Mouse (Mus musculus) kidney, embryonic 16.5 days (tissue): Measurements from ENCODE around the gene Def8. TPM values are rescaled to one million over a fixed set of nuclear protein-coding genes. Genes with fewer than 3 reads are reported as not detected.
A peak's percentile ranks its signal among the peaks of the same experiment; 100 is the strongest.
"Not testable (repeated sequence)": the region's sequence is repeated elsewhere in the genome, so short reads cannot be mapped to it uniquely, and the experiment has no call there.

Experiments used
- ATAC-seq: fragments of 200-750 bp; cut with Nextera tagmentation; 2 replicates; pipeline ENCODE4 v1.8.0; 2017; ENCODE audit warnings: moderate TSS enrichment; ENCODE audit not compliant: low FRiP score, low TSS enrichment
- H3K27ac ChIP-seq: fragments of 300-500 bp; sonication (generic); 2 replicates; pipeline ENCODE4 v1.5.1; 2014; ENCODE audit warnings: low read length
- H3K27me3 ChIP-seq: fragments of 300-500 bp; sonication (generic); 2 replicates; pipeline ENCODE4 v1.6.1; 2014; ENCODE audit warnings: low read length, control low read depth, mixed read lengths; ENCODE audit not compliant: insufficient read depth
- H3K36me3 ChIP-seq: fragments of 300-500 bp; sonication (generic); 2 replicates; pipeline ENCODE4 v1.6.1; 2014; ENCODE audit warnings: low read length, control low read depth, mixed read lengths; ENCODE audit not compliant: insufficient read depth
- H3K4me1 ChIP-seq: fragments of 300-500 bp; sonication (generic); 2 replicates; pipeline ENCODE4 v1.6.1; 2014; ENCODE audit warnings: low read length, control low read depth, mixed read lengths; ENCODE audit not compliant: insufficient read depth
- H3K4me2 ChIP-seq: fragments of 300-500 bp; sonication (generic); replicated peaks from 2 replicates; pipeline ENCODE4 v1.6.1; 2014; ENCODE audit warnings: low read depth, low read length
- H3K4me3 ChIP-seq: fragments of 300-500 bp; sonication (generic); 2 replicates; pipeline ENCODE4 v1.5.1; 2014; ENCODE audit warnings: mild to moderate bottlenecking, low read length
- H3K9ac ChIP-seq: fragments of 300-500 bp; sonication (generic); replicated peaks from 2 replicates; pipeline ENCODE4 v1.6.1; 2014; ENCODE audit warnings: low read length
- H3K9me3 ChIP-seq: fragments of 300-500 bp; sonication (generic); 2 replicates; pipeline ENCODE4 v1.6.1; 2016; ENCODE audit warnings: low read length, control low read depth
- WGBS: fragments of 180-500 bp; shearing (Covaris S2); extraction: QIAGEN DNeasy Blood & Tissue Kit; methylation state at CpG from one replicate; pipeline ENCODE4 v1.1.7; 2014; 5-methylcytosine and 5-hydroxymethylcytosine counted together
- polyA plus RNA-seq: library from polyadenylated mRNA; unstranded; fragments of >200 nt; fragmentation: Nextera tagmentation; extraction: Ambion mirVana; gene quantifications from 2 replicates; pipeline ENCODE4 v1.2.1, GENCODE M21; 2015

The Def8 gene
- polyA plus RNA-seq, 1 experiment from 2014 or later, result 44.4 TPM

DNA sequence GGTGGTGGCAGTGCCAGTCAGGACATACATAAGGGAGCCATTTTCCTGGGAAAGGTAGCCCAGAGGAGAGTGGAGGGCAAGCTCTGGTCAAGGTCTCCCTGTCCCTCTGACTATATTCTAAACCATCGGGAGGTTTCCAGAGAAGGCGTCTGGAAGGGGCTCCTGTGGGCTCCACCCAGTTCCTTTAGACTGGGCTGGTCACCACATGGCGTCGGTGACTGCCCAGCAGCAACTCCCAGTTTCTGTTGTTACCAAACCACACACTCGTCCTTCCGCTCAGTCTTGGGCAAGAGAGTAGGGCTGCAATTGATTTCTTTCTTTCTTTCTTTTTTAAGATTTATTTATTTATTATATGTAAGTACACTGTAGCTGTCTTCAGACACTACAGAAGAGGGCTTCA, 20.8 kb downstream of the Def8 start:
- no peaks in the 10 kb centered on the region for H3K27me3 ChIP-seq
- ATAC-seq, result no peak
- H3K36me3 ChIP-seq, result no peaks in the 10 kb centered on the region
- peak overlapping the region; percentile 56; the same call in 1 of the 2 replicates for H3K4me2 ChIP-seq
- WGBS, result 83% methylated on average over 6 of the region's 6 CpGs
- peak overlapping the region; percentile 81 for H3K9ac ChIP-seq
- H3K27ac ChIP-seq, result no peak overlapping the region; the same call in 1 of the 2 replicates
- H3K4me3 ChIP-seq, result no peak overlapping the region
- H3K4me1 ChIP-seq, result peaks cover 8% of the 10 kb centered on the region; the same call in 1 of the 2 replicates
- H3K9me3 ChIP-seq, result no peaks in the 10 kb centered on the region

DNA sequence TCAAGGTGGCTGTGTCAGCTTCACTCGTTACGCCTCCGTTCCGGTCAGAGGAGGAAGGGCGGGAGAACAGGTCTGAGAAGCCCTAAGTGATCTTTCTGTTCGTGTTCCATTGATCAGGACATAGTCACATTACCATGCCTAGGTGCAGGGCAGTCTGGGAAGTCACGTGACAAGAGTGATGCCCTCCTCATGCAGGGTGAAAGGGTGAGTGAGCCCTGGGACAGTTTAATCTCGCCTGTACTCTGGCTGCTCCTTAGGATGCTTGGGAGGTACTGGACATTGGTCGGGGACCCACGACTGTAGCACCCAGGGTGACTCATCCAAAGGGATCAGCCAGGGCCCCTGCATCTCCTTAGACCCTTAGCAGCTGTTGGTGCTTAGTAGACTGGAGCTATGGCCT, 22.7 kb downstream of the Def8 start:
- no peak for ATAC-seq
- H3K27ac ChIP-seq, result no peak overlapping the region
- no peak overlapping the region for H3K9ac ChIP-seq
- H3K36me3 ChIP-seq, result no peaks in the 10 kb centered on the region
- WGBS, result 85% methylated on average over 10 of the region's 10 CpGs
- peaks cover 8% of the 10 kb centered on the region; the same call in 1 of the 2 replicates for H3K4me1 ChIP-seq
- no peak overlapping the region for H3K4me2 ChIP-seq
- H3K9me3 ChIP-seq, result no peaks in the 10 kb centered on the region
- no peaks in the 10 kb centered on the region for H3K27me3 ChIP-seq
- H3K4me3 ChIP-seq, result no peak overlapping the region

- ATAC-seq, result no peak
- Histone ChIP-seq H3K4me2 (no peak overlapping the region), H3K27me3 (no peaks in the 10 kb centered on the region), H3K36me3 (0 out of 2 replicates have a peak, but pooled peaks cover 2% of the 10 kb centered on the region), H3K27ac (no peak overlapping the region), H3K4me3 (no peak overlapping the region), H3K4me1 (peaks cover 8% of the 10 kb centered on the region; the same call in 1 of the 2 replicates), H3K9me3 (no peaks in the 10 kb centered on the region), H3K9ac (no peak overlapping the region)
- WGBS, result 91% methylated on average over 6 of the region's 6 CpGs
Measured at GRCm38 (mm10) chr8:123446799-123447198, 23.5 kb downstream of the Def8 start.

DNA sequence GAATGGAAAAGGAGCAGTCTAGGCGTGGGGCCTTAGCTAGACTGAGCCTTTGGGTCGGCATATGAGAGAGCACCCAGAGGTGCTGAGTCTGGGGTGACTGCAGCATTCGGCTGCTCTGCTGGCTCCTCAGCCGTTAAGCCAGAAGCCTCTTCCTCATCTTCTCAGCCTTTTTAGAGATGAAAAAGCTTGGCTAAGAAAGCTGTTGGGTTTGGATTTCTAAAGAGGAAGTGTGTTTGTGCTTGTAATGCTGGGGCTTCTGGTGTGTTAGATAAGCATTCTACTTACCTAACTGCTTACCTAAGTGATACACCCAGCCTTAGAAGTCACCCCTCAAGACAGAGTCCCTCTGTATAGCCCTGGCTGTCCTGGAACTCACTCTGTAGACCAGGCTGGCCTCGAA, 27.5 kb downstream of the Def8 start:
- Histone ChIP-seq H3K36me3 (peaks cover 28% of the 10 kb centered on the region), H3K27ac (no peak overlapping the region), H3K4me2 (no peak overlapping the region), H3K9me3 (no peaks in the 10 kb centered on the region), H3K4me1 (no peaks in the 10 kb centered on the region), H3K4me3 (no peak overlapping the region), H3K9ac (no peak overlapping the region), H3K27me3 (no peaks in the 10 kb centered on the region)
- 91% methylated on average over 5 of the region's 5 CpGs for WGBS
- no peak for ATAC-seq

DNA sequence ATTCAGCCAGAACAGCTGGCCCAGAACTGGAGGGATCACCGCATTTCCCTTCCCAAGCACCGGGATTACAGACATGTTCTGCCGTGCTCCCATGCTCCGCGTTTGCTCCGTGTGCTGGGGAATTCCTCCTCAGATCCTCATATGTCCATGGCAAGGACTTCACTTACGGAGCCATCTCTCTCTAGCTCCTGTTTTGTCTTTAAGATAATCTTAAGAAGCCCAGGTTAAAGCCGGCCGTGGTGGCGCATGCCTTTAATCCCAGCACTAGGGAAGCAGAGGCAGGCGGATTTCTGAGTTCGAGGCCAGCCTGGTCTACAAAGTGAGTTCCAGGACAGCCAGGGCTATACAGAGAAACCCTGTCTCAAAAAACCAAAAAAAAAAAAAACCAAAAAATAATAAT, 28.4 kb downstream of the Def8 start:
- 97% methylated on average over 12 of the region's 12 CpGs for WGBS
- not testable (repeated sequence) for H3K9me3 ChIP-seq, H3K4me1 ChIP-seq, H3K9ac ChIP-seq, H3K27ac ChIP-seq, H3K27me3 ChIP-seq, ATAC-seq, H3K4me2 ChIP-seq, H3K4me3 ChIP-seq
- H3K36me3 ChIP-seq, result peaks cover 34% of the 10 kb centered on the region

DNA sequence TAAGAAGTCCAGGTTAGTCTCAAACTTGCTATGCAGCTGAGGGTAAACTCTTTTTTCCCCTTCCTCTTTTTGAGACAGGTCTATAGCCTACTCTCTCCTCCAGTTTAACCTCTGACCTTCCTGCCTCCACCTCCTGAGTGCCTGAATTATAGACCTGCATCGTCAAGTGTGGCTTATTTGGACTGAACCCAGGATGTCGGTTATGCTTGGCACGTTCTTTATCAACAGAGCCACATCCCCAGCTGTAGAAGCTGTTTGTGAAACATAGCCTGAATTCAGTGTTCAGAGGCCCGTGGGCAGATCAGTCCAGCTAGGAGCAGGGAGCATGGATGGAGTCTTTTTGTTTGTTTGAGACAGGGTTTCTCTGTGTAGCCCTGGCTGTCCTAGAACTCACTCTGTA, 28.8 kb downstream of the Def8 start:
- no peaks in the 10 kb centered on the region for H3K9me3 ChIP-seq
- H3K36me3 ChIP-seq, result peaks cover 34% of the 10 kb centered on the region
- no peak overlapping the region for H3K27ac ChIP-seq
- H3K4me1 ChIP-seq, result no peaks in the 10 kb centered on the region
- H3K4me2 ChIP-seq, result no peak overlapping the region
- ATAC-seq, result no peak
- H3K4me3 ChIP-seq, result no peak overlapping the region
- no peak overlapping the region for H3K9ac ChIP-seq
- 52% methylated on average over 4 of the region's 4 CpGs for WGBS
- H3K27me3 ChIP-seq, result no peaks in the 10 kb centered on the region

GRCm38 (mm10) chr8:123453291-123453690, 30.0 kb downstream of the Def8 start:
- ATAC-seq, result no peak
- Histone ChIP-seq H3K27me3 (no peaks in the 10 kb centered on the region), H3K9ac (no peak overlapping the region), H3K4me2 (no peak overlapping the region), H3K9me3 (no peaks in the 10 kb centered on the region), H3K4me1 (no peaks in the 10 kb centered on the region), H3K36me3 (peaks cover 41% of the 10 kb centered on the region), H3K27ac (no peak overlapping the region), H3K4me3 (no peak overlapping the region)
- 75% methylated on average over 7 of the region's 7 CpGs for WGBS

GRCm38 (mm10) chr8:123453951-123454350, 30.6 kb downstream of the Def8 start:
- H3K27me3 ChIP-seq, result no peaks in the 10 kb centered on the region
- no peak overlapping the region for H3K27ac ChIP-seq
- no peak overlapping the region for H3K4me3 ChIP-seq
- peaks cover 47% of the 10 kb centered on the region for H3K36me3 ChIP-seq
- no peaks in the 10 kb centered on the region for H3K9me3 ChIP-seq
- 85% methylated on average over 5 of the region's 5 CpGs for WGBS
- no peaks in the 10 kb centered on the region for H3K4me1 ChIP-seq
- no peak overlapping the region for H3K4me2 ChIP-seq
- no peak for ATAC-seq
- no peak overlapping the region for H3K9ac ChIP-seq

DNA sequence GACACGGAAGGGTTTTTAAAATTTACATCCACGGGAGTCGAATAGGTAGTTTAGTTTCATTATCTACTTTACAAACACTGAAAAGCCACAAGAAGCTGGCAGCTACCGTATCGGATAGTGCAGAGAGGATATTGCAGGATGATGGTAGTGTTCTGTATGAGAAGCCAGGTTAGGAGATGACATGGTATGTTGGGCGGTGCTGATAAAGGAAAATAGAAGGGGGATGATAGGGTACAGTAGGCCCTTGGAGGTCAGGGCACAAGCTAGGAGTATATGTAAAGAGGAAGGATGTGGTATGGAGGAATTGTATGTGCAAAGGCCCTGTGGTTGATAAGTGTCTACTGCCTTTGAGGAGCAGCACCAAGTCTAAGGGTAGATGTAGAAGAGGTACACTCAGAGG, 31.2 kb downstream of the Def8 start:
- Histone ChIP-seq H3K4me3 (no peak overlapping the region), H3K27me3 (no peaks in the 10 kb centered on the region), H3K27ac (no peak overlapping the region), H3K4me2 (no peak overlapping the region), H3K9ac (no peak overlapping the region), H3K36me3 (peaks cover 53% of the 10 kb centered on the region), H3K9me3 (no peaks in the 10 kb centered on the region), H3K4me1 (no peaks in the 10 kb centered on the region)
- no peak for ATAC-seq
- WGBS, result 93% methylated on average over 6 of the region's 6 CpGs

GRCm38 (mm10) chr8:123463651-123464050, 40.3 kb downstream of the Def8 start:
- WGBS, result 78% methylated on average over 4 of the region's 4 CpGs
- no peak overlapping the region for H3K27ac ChIP-seq
- no peak overlapping the region for H3K4me3 ChIP-seq
- no peak overlapping the region for H3K4me2 ChIP-seq
- no peak for ATAC-seq
- H3K9me3 ChIP-seq, result no peaks in the 10 kb centered on the region
- H3K9ac ChIP-seq, result no peak overlapping the region
- H3K27me3 ChIP-seq, result no peaks in the 10 kb centered on the region
- no peaks in the 10 kb centered on the region for H3K4me1 ChIP-seq
- H3K36me3 ChIP-seq, result peaks cover 23% of the 10 kb centered on the region
